8 mouse cellular contexts compared by ENCODE assay signal in the genomic region with DNA sequence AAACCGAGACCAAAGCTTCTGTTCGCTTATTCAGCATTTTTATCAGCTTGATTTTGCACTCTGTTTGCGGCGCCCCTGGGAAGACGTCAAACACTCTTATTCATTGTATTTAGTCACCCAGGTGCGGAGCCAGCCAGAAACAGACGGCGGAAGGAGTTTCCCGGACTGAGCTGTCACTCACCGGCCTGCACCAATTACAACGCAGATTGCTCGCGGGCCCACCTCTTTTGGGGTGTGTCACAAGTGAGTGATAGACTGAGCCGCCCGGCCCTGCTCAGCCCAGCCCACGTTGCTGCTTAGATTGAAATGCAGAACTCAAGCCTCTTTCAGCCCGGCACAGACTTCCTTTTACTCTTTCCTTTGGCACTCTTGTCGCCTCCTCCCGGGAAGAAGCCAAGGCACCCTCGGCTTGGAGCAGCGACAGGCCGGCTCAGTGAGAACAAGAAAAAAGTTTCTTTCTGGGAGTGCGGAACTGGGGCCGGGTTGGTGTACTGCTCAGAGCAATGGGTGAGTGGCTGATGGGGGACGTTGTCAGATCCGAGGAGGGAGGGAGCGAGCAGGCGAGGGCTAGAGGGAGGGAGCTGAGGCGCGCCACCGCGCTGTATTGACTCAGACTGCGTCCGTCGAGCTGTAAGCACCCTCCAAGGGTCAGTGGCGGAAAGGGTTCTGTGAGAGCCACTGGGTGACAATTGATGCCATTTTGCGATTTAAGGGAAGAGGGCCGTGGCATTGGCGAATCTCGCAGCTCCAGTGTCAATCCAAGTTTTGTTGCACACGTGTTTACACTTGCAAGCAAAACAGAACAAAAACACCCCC. TPM values are rescaled to one million over a fixed set of nuclear protein-coding genes. Genes with fewer than 3 reads are reported as not detected.
DNase-seq lines count a peak whose midpoint lies in the region; ATAC-seq and TF ChIP-seq lines count a peak whose summit lies in the region.

No protein-coding gene starts in this region.

- under 1% methylated on average over 41 of the region's 41 CpGs for WGBS in forebrain, embryonic 11.5 days

- TF ChIP-seq CTCF in ES-Bruce4 (IDR thresholded peaks at IDR 0.05; ENCODE audit: low read depth, low read length) = no peak

- peak; percentile 83 for DNase-seq in adrenal gland, postnatal 10 days
- DNase-seq in forebrain, embryonic 11.5 days (ENCODE audit: low spot score) = peak; percentile 92
- DNase-seq in heart, postnatal 10 days = peak; percentile 81 to 83
- peak; percentile 64 to 66 for DNase-seq in kidney, postnatal 25 days
- peak; percentile 86 for DNase-seq in testis, postnatal 14 days (ENCODE audit: low spot score)
- no peak for DNase-seq in left cerebral cortex, adult 18-20 months (ENCODE audit: low spot score in 2 of 2)

- ATAC-seq in forebrain, embryonic 11.5 days (replicated peaks; ENCODE audit: low FRiP score) = peak; percentile 97
- ATAC-seq in megakaryocyte progenitor cell, adult 5-6 weeks (replicated peaks; ENCODE audit: poor library complexity) = peak; percentile 81

- no peaks in the 10 kb centered on the region for H3K36me3 ChIP-seq in ES-Bruce4 (ENCODE audit: control insufficient read depth, insufficient read depth, low read length, poor library complexity, severe bottlenecking)
- no peaks in the 10 kb centered on the region for H3K36me3 ChIP-seq in forebrain, embryonic 11.5 days (ENCODE audit: control insufficient read depth, insufficient read depth, low read length)

- no peak for TF ChIP-seq POLR2A in ES-Bruce4 (IDR thresholded peaks at IDR 0.05; ENCODE audit: insufficient read depth, low read length)

- H3K9ac ChIP-seq in ES-Bruce4 (ENCODE audit: low read depth, poor library complexity, severe bottlenecking) = no peak overlapping the region
- H3K9ac ChIP-seq in forebrain, embryonic 11.5 days (ENCODE audit: low read length) = no peak overlapping the region

- H3K27ac ChIP-seq in ES-Bruce4 (ENCODE audit: insufficient read depth, low read length) = no peak overlapping the region
- no peak overlapping the region for H3K27ac ChIP-seq in forebrain, embryonic 11.5 days (ENCODE audit: low read depth, low read length)

- peak overlapping the region; percentile 44 for H3K4me2 ChIP-seq in forebrain, embryonic 11.5 days (ENCODE audit: low read depth, low read length, severe bottlenecking)

- peak; percentile 30; the same call in 1 of the 2 replicates for TF ChIP-seq EP300 in ES-Bruce4 (IDR thresholded peaks at IDR 0.05; ENCODE audit: insufficient read depth, low read depth, low read length)

- no peaks in the 10 kb centered on the region for H3K9me3 ChIP-seq in ES-Bruce4 (replicated peaks; ENCODE audit: control insufficient read depth, insufficient read depth, low read length, poor library complexity, severe bottlenecking)
- H3K9me3 ChIP-seq in forebrain, embryonic 11.5 days (ENCODE audit: control insufficient read depth, low read length) = no peaks in the 10 kb centered on the region

- H3K27me3 ChIP-seq in ES-Bruce4 (ENCODE audit: control insufficient read depth, insufficient read depth, low read length, poor library complexity, severe bottlenecking) = peaks cover 47% of the 10 kb centered on the region
- peaks cover 95% of the 10 kb centered on the region for H3K27me3 ChIP-seq in forebrain, embryonic 11.5 days (ENCODE audit: control insufficient read depth, insufficient read depth, low read length)

- intact Hi-C loops in heart, postnatal 10 days (cut with DNase I) = loop anchor here (5.0 kb wide), 1 partner anchor 842 kb away; no protein-coding TSS in a partner anchor

- peak overlapping the region; percentile 55 for H3K4me3 ChIP-seq in ES-Bruce4 (ENCODE audit: low read depth, low read length)
- H3K4me3 ChIP-seq in forebrain, embryonic 11.5 days (ENCODE audit: low read depth, low read length) = peak overlapping the region; percentile 19; the same call in 1 of the 2 replicates

- no peaks in the 10 kb centered on the region for H3K4me1 ChIP-seq in ES-Bruce4 (ENCODE audit: control insufficient read depth, insufficient read depth, low read length)
- peaks cover 7% of the 10 kb centered on the region for H3K4me1 ChIP-seq in forebrain, embryonic 11.5 days (replicated peaks; ENCODE audit: control insufficient read depth, insufficient read depth, low read length)

RNA-seq across cellular contexts. Expression of a gene that starts 4.0 kb away (rescaled TPM):
- polyA plus RNA-seq in ES-Bruce4 (2011; ENCODE audit: insufficient read depth, insufficient read length, low read depth, missing spikeins) = 0.21 TPM in 1 of 2 replicates, not detected in the other
- total RNA-seq in adrenal gland, postnatal 10 days (2021) = not detected
- polyA plus RNA-seq in forebrain, embryonic 11.5 days (2014; fragmentation: Nextera tagmentation; extraction: Ambion mirVana) = 0.07 and 0.39 TPM in 2 replicates
- total RNA-seq in heart, postnatal 10 days (2021) = under 1 TPM; 0.12 to 0.24 TPM
- total RNA-seq in megakaryocyte progenitor cell, adult 5-6 weeks (2015) = not detected in 2 replicates
- total RNA-seq in megakaryocyte progenitor cell, adult 5-6 weeks (2017) = not detected in 2 replicates
- not detected for total RNA-seq in left cerebral cortex, adult 18-20 months (2021)

Comparison
In these comparisons a context has a peak if more than half of its experiments do, and no peak if none do; other contexts are left out.
1. DNase-seq: peak in adrenal gland, postnatal 10 days (single experiment), forebrain, embryonic 11.5 days (single experiment), heart, postnatal 10 days (2 of 2), kidney, postnatal 25 days (2 of 2) and testis, postnatal 14 days (single experiment); none in left cerebral cortex, adult 18-20 months (0 of 2).